ENCODE assay signal across 22 mouse cellular contexts in the genomic region with DNA sequence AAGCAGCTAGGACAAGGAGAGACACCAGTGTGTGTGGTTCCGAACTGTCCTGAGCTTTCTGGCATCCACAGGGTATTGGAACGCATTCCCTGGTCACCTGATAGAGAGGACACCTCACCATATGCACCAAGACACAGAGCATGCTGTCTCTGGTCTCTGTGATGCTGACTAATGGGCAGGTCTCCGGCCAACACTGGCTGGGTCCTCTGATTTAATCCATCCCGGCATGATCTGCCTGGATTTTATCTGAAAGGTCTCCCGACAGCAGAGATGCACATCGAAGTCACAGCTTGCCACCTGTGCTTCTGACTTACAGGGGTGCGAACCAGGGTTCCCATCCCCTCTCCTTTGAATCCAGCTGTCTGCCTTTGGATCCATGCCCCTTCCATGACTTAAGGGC.
DNase-seq lines count a peak whose midpoint lies in the region; ATAC-seq lines count a peak whose summit lies in the region.
"Had no signal": no experiment of that assay in that cellular context is flagged by ENCODE, and none has a peak within 500 bp of the region (broad histone marks: within the 10 kb centered on the region; RNA-seq: fewer than 3 reads in every experiment).

No protein-coding gene starts in this region.

- H3K4me3 ChIP-seq in hindbrain, embryonic 16.5 days (ENCODE audit: low read length) = no peak overlapping the region
- no peak overlapping the region for H3K4me3 ChIP-seq in hindbrain, embryonic 12.5 days
- H3K4me3 ChIP-seq in midbrain, embryonic 16.5 days (ENCODE audit: low read depth, low read length) = no peak overlapping the region
- H3K4me3 ChIP-seq: embryonic facial prominence, embryonic 12.5 days; erythroblast, embryonic 14.5 days; heart, embryonic 12.5 days; megakaryocyte, embryonic 14.5 days had no signal

- H3K27ac ChIP-seq in hindbrain, embryonic 16.5 days (ENCODE audit: low read depth, low read length) = no peak overlapping the region
- H3K27ac ChIP-seq in hindbrain, embryonic 12.5 days = no peak overlapping the region
- H3K27ac ChIP-seq in midbrain, embryonic 16.5 days (ENCODE audit: low read length) = peak overlapping the region; percentile 8; the same call in 1 of the 2 replicates
- H3K27ac ChIP-seq: embryonic facial prominence, embryonic 12.5 days had no signal

- no peaks in the 10 kb centered on the region for H3K36me3 ChIP-seq in hindbrain, embryonic 16.5 days (ENCODE audit: control insufficient read depth, insufficient read depth, low read length)
- no peaks in the 10 kb centered on the region for H3K36me3 ChIP-seq in hindbrain, embryonic 12.5 days
- H3K36me3 ChIP-seq in midbrain, embryonic 16.5 days (ENCODE audit: control insufficient read depth, insufficient read depth, low read length) = no peaks in the 10 kb centered on the region
- H3K36me3 ChIP-seq: embryonic facial prominence, embryonic 12.5 days; heart, embryonic 12.5 days had no signal

- peaks cover 19% of the 10 kb centered on the region for H3K4me1 ChIP-seq in hindbrain, embryonic 16.5 days (ENCODE audit: control insufficient read depth, insufficient read depth, low read depth, low read length)
- peaks cover 20% of the 10 kb centered on the region for H3K4me1 ChIP-seq in hindbrain, embryonic 12.5 days
- H3K4me1 ChIP-seq in midbrain, embryonic 16.5 days (ENCODE audit: control insufficient read depth, insufficient read depth, low read length) = peaks cover 22% of the 10 kb centered on the region

- peak; percentile 74 to 77 for DNase-seq in cerebellum, adult 18-20 months
- peak; percentile 85 for DNase-seq in cerebellum, adult 9-11 months
- no peak for DNase-seq in adrenal gland, postnatal 10 days
- DNase-seq in layer of hippocampus, adult 18-20 months (ENCODE audit: low spot score in 2 of 2) = no peak
- DNase-seq in MN1 (ENCODE audit: low spot score) = no peak
- DNase-seq: adrenal gland, adult 8-10 months; gastrocnemius, postnatal 10 days; heart, adult 11 months; heart, postnatal 14 days; kidney, postnatal 36 days; lung, adult 18-20 months; right cerebral cortex, postnatal 25 days; thymus, postnatal 4 days had no signal

- H3K4me2 ChIP-seq in hindbrain, embryonic 16.5 days (ENCODE audit: low read length) = no peak overlapping the region
- H3K4me2 ChIP-seq in hindbrain, embryonic 12.5 days (replicated peaks) = no peak overlapping the region
- H3K4me2 ChIP-seq in midbrain, embryonic 16.5 days (ENCODE audit: low read length) = no peak overlapping the region
- H3K4me2 ChIP-seq: embryonic facial prominence, embryonic 12.5 days; heart, embryonic 12.5 days; liver, embryonic 11.5 days had no signal

- H3K9ac ChIP-seq in hindbrain, embryonic 16.5 days (ENCODE audit: low read depth, low read length) = peak overlapping the region; percentile 13; the same call in 1 of the 2 replicates
- no peak overlapping the region for H3K9ac ChIP-seq in hindbrain, embryonic 12.5 days
- 0 out of 2 replicates have a peak overlapping the region, but pooled peaks have one; percentile 21 for H3K9ac ChIP-seq in midbrain, embryonic 16.5 days (ENCODE audit: low read depth, low read length)
- H3K9ac ChIP-seq: embryonic facial prominence, embryonic 12.5 days; heart, embryonic 12.5 days had no signal

- WGBS in hindbrain, embryonic 16.5 days = 69% methylated on average over 7 of the region's 7 CpGs
- WGBS in hindbrain, embryonic 12.5 days = 76% methylated on average over 7 of the region's 7 CpGs
- 69% methylated on average over 7 of the region's 7 CpGs for whole genome bisulfite sequencing in midbrain, embryonic 16.5 days

- no peaks in the 10 kb centered on the region for H3K9me3 ChIP-seq in hindbrain, embryonic 16.5 days (ENCODE audit: control insufficient read depth, low read length)
- no peaks in the 10 kb centered on the region for H3K9me3 ChIP-seq in hindbrain, embryonic 12.5 days (replicated peaks)
- no peaks in the 10 kb centered on the region for H3K9me3 ChIP-seq in midbrain, embryonic 16.5 days (replicated peaks; ENCODE audit: control insufficient read depth, low read length, poor library complexity, severe bottlenecking)
- H3K9me3 ChIP-seq: embryonic facial prominence, embryonic 12.5 days had no signal

- ATAC-seq in hindbrain, embryonic 16.5 days = no peak
- ATAC-seq in hindbrain, embryonic 12.5 days (ENCODE audit: low FRiP score) = no peak
- no peak for ATAC-seq in midbrain, embryonic 16.5 days
- ATAC-seq: Patski had no signal

- no peaks in the 10 kb centered on the region for H3K27me3 ChIP-seq in hindbrain, embryonic 16.5 days (replicated peaks; ENCODE audit: control insufficient read depth, insufficient read depth, low read length)
- peaks cover 7% of the 10 kb centered on the region; the same call in 1 of the 2 replicates for H3K27me3 ChIP-seq in hindbrain, embryonic 12.5 days
- no peaks in the 10 kb centered on the region for H3K27me3 ChIP-seq in midbrain, embryonic 16.5 days (ENCODE audit: control insufficient read depth, insufficient read depth, low read depth, low read length)

Comparison
In these comparisons a context has a peak if more than half of its experiments do, and no peak if none do; other contexts are left out.
1. DNase-seq: peak in cerebellum, adult 18-20 months (2 of 2) and cerebellum, adult 9-11 months (single experiment); none in adrenal gland, postnatal 10 days (single experiment), layer of hippocampus, adult 18-20 months (0 of 2) and MN1 (single experiment).